Mouse (Mus musculus): ENCODE data around the gene Ncoa5.

GRCm38 (mm10) chr2:164996848-164997720 lies 37.6 kb downstream of the Ncoa5 start:
- TF ChIP-seq CTCF (IDR thresholded peaks at IDR 0.05; ENCODE audit: low read depth, low read length) (no peak), POLR2AphosphoS5 (IDR thresholded peaks at IDR 0.05; ENCODE audit: insufficient replicate concordance, low read depth, low read length) (no peak), TAL1 (conservative IDR thresholded peaks at IDR 0.05; ENCODE audit: low read depth, low read length) (no peak), GATA1 (IDR thresholded peaks at IDR 0.05; ENCODE audit: borderline replicate concordance, low read length) (no peak), GATA2 (IDR thresholded peaks at IDR 0.05; ENCODE audit: borderline replicate concordance, low read depth, low read length) (no peak)

Measured in G1E (cell line).